Mouse (Mus musculus): ENCODE measurements around the gene Pan3.

Gene Pan3

DNA sequence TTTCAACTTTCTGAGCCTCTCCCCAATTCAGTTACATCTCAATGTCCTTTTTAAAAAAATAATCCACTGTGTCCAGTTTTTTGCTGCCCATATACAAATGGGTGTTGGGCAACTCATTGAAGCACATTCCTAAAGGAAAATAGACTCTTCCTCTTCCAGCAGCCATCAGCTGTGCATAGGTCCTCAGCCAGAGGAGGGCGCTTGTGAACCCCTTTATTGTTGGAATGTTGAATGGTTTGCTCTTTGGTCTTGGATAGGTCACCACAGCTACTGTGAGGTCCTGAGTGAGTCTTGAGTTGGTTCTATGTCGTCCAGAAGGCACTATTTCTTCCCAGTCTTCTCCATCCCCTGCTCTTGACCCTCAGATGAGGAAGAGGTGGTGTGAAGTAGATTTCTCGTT is 54.2 kb downstream of the Pan3 start:
- 87% methylated on average over 3 of the region's 3 CpGs for WGBS

DNA sequence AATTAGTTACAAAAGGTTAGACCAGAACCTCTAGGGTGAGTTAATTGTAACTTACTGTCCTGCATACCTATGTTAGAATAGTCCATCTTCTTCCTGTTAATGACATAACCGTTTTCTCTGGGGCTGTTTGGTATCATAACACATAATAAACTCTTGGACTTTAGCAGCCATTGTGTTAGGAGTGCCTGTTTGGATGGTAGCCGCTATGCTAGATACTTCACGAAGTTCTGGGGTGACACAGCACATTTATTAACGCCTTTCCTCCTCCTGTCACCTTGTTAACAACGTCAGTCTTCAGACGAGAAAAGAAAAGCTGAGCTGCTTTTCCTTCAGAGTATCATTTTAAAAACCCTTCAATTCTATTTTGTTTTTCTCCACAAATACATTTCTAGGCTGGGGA is 59.3 kb downstream of the Pan3 start:
- WGBS, result 67% methylated on average over 6 of the region's 6 CpGs

DNA sequence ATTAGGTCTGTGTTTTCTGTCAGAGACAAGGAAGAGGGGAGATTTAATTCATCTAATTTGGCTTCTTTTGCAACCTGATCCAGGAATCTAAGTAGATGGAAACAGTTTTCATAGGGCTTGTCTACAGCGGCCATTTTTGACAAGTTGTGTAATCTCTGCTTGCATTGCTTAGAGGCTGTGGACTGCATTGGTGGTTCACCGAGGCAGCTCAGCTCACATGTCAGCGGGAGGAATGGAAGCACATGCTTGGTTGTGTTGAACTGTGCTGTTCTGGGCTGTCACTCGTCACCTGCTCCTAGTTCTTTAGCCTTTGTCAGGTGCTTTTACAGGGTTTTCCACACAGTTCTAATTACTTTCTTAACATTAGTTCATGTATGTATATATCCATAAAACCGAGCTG is 60.9 kb downstream of the Pan3 start:
- 88% methylated on average over 5 of the region's 5 CpGs for WGBS

DNA sequence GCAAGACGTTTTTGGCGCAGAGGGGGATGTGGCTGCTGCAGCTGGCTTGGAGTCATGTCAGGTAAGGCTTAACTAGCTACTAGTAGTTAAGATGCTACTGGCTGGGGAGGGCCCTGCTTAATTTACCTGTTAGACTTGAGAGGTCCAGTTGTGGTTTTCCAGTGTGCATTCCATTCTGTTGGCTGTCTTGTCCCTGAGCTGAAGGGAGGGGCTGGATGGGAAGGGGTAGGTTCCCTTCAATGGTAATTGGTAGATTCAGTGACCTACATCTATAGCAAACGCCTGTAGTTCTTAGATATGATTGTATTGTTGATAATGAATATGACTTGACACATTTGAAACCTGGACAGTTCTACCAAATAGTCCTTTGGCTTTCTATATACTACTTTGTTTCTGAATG is 62.5 kb downstream of the Pan3 start:
- WGBS, result 74% methylated on average over 3 of the region's 3 CpGs

DNA sequence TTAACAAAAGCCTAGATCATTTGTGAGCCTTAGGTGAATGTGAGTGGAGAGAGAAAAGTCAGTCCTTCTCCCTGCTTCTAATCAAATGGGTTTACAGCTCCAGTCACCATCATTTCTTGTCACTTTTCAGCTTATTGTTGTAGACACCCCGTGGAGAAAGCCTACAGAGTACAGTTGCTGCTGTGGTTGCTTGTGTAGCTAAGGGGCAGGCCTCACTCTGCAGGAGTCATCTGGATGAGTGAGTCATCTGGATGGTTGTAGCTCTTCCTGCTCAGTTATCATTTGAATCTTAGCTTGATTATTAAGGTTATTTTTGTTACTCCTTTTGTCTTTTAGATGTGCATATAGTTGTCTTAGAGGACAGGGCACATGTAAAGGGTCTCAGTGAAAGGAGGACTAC is 63.2 kb downstream of the Pan3 start:
- 44% methylated on average over 1 of the region's 1 CpGs for WGBS

DNA sequence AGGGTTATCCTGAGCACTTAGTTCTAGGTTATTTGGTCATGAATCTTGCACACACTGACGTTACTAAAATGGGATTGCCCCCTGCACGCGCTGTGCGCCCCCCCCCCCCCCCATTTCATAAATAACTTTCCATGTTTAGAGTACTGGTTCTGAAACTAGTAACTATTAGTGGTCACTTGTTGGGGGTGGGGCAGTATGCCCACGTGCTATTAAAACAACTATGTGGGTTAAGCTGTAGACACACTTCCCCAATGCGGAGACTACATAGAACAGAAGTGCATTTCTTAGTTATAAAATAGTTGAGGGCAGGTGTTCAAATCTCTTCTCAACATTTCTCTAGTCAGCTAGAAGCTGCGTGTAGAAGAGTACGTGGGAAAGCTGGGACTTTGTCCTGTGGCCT is 63.7 kb downstream of the Pan3 start:
- WGBS, result 80% methylated on average over 8 of the region's 8 CpGs

DNA sequence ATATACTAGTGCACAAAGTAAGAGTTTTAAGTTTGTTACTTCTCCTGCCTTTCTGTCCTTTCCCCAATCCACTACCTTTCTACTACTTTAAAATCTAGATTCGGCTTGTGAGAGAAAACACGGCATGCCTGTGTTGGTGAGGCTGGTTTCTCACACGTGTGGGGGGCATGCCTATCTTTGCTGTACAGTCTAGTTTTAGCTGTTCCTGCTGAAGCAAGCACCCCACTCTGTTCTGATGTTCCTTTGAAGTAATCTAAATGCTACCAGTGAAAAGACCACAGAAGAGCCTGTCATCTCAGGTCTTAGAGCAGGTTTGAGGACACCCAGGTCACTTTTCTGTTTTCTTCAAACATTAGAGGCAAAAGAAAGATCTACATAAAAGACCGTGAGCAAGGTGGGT is 64.4 kb downstream of the Pan3 start:
- WGBS, result 49% methylated on average over 4 of the region's 4 CpGs

DNA sequence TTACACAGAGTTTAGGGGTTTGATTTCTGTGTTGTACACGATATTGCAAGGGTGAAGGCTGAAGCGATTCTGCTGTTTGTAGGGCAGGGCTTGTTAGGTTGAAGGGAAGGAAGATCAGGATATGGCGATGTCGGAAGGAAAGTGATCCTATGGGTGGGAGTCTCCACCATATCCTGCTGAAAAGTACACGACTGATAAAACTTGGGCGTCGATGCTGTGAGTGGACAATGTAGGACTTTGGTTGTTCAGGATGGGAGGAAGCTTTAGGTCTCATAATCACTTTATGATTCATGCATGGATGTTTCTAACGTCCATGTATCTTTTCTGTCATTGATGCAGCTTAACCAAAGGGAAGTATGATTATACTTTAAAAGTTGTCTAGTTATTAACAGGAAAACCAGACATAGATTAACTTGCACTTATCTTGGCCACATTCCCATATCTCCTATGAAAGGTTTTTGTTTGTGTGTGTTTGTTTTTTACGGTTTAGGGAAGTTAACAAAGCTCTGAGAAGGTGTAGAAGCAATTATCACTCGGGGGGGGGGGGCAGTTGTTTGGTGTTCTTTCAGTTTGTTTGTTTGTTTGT is 64.9 kb downstream of the Pan3 start:
- WGBS, result 76% methylated on average over 10 of the region's 10 CpGs

DNA sequence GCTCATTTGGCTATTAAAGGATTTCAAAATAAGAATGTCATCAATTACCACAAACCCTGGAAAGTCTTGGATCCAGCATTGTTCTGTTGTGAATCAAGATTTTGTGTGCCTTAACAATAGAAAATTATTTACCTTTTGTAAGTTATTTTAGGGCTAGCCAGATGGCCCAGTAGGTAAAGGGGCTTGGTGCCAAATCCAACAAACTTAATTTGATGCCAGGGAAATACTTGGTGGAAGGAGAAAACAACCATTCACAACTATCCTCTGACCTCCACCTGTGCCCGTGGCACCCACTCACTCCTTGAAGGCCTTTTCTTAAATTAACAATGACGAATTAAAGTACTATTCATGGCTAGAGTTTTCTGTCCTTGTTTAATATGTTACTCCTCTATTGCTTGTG is 66.0 kb downstream of the Pan3 start:
- WGBS, result 68% methylated on average over 2 of the region's 2 CpGs

DNA sequence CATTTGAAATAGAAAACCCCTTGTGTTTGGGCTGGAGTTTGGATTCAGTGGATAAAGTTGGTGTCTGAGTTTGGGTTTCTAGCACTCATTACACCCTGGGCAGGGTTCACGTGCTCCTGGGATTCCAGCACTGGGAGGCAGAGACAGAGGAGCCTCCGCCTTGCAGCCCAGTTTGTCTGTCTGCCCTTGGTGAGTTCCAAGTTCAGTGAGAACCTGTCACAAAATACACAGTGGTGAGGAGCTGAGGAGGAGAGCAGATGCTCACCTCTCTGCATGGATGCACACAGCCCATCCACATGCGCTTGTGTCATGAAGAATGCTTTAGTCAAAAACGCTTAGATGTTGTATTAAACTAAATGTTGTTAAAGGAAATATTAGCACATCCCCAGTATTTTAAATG is 67.0 kb downstream of the Pan3 start:
- whole genome bisulfite sequencing, result 88% methylated on average over 4 of the region's 4 CpGs

DNA sequence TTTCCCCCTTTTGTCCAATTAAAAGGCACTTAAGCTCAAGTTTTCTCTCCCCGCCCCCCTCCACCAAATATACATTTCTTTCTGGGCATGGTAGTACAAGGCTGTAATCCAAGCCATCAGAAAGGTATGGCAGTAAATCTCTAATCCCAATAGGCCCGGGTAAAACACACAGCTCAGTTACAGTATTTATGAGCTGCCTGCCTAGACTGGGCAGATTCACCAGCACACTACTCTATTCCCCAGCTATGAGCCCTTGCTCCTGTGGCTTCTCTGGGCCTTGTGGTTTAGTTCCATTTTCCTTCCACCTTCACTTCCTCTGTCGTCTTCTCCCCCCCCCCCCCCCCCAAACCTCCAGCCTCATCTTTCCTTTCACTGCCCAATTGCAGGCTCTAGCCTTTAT is 67.8 kb downstream of the Pan3 start:
- 80% methylated on average over 2 of the region's 3 CpGs for WGBS

DNA sequence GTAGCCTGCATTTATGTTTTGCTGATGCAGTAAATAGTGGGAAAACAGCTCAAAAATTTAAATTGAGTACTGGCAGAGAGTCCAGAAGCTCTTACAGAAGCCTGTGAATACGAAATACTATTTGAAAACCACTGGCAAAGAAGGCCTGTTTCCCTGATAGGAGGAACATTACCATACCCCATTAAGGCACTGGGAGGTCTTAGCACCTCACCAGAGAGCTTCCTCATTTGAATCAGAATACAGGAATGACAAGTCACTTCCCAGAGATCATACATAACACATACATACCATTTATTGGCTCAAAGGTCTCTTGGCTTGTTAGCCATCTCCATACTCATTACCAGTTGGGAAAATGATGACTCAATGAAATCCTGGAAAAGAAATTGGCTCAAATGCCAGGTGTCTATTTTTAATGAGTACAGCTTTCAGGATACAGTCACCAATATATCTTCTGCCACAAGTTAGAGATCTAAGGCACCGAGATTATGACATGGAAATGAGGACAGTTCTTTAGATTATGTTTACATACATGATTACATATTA is 71.6 kb downstream of the Pan3 start:
- WGBS, result 37% methylated on average over 2 of the region's 2 CpGs

DNA sequence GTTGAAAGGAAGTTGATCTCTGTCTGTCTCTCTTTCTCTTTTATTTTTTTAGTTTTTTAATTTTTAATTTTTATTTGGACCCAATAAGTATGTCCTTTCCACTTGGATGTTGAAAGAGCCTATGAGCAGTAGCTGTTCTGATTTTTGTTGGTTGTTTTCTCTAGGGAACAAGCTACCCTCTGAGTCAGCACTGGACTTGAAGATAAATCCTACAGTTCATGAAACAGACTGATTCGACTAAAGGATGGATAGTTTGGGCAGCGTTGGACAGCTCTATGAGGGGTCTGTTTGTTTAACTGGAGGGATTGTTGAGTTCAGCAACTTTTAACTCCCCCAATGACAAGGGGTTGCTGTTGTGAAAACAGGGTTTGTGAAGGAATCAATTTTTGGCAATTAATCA is 73.0 kb downstream of the Pan3 start:
- 62% methylated on average over 2 of the region's 2 CpGs for WGBS

DNA sequence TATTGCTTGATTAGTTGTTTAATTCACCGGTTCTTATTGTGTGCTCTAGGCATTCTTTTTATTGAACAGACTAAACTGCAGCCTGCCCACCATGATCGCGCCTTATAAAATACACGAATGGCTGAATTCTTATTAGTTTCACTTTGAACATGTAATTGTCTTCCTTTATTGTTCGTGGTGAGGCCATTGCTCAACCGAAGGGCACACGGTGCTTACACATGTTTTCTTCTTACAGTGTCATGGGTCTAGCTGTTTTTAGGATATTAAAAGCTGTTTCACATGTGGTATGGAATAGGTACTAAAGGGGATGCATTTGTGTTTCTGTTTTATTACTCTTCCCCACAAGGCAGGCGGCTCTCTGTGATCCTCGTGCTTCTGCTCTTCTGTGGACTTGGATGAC is 81.4 kb downstream of the Pan3 start:
- WGBS, result 89% methylated on average over 9 of the region's 9 CpGs

DNA sequence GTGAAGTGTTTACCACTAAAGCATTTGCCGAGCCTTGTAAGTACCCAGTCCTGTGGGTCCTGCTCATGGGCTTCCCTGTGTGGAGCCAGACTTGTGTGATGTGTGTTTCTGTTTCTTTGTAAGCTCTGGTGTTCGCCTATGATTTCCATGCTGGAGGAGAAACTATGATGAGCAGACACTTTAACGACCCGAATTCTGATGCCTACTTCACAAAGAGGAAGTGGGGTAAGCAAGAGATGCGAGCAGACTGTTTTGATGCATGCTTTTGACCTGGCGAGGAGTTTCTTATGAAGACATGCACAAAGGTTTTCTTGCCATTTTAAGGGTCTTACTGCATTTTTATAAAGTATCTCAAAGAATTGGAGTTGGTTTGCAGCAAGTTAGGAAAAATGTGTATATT is 97.0 kb downstream of the Pan3 start:
- 85% methylated on average over 6 of the region's 6 CpGs for WGBS

DNA sequence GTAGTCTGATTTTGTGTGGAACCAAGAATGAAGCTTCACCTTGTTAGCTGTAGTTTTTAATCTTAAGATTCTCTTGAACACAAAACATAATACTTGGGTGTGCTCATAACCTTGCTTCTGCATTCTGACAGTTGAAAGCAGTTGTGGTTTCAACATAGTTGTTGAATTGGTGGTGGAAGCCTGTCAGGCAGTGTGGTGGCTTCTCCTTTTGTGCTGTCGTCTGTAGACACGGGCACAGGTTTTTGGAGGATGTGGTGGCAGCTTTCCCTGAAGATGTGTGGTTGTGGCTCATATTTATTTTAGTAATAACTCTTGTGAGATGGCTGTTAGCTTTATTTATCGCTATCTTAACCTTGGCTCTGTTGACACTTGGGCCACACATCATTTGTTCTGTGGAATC is 97.8 kb downstream of the Pan3 start:
- 48% methylated on average over 3 of the region's 3 CpGs for WGBS

DNA sequence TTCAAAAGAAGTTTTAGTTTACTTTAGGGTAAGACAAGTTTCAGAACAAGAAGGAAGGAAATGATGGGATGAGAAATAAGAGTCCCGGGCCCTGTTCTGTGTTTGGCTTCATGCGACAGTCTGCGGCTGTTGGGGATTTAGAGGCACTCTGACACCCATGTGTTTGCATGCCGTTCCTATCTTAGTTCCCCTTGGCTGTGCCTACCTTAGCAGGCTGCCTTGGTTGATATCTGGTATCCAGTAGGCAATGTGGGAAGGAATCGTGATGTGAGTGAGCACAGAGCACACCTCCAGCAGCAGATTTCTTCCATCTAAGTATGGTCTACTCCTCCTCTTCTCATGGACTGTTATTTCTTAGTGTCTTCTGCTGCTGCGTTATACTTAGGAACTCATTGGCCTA is 102.1 kb downstream of the Pan3 start:
- 62% methylated on average over 6 of the region's 6 CpGs for whole genome bisulfite sequencing

DNA sequence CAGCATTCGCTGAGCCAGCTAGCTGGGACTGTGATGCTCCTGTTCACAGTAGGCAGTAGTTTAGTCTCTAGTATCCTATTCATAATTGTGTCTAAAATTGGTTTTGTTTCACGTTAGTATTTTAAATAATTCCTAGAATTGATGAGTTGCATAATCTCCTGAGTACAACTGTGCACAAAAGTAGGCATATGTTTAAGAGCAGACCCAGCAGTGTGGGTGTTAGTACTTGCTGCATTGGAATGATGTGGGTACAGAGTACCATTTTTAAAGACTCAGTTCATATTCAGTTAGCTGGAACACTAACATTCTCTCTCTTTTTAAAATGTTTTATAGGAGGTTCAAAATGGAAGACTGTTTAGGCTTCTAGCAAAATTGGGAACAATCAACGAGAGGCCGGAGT is 109.4 kb downstream of the Pan3 start:
- WGBS, result 53% methylated on average over 4 of the region's 4 CpGs

DNA sequence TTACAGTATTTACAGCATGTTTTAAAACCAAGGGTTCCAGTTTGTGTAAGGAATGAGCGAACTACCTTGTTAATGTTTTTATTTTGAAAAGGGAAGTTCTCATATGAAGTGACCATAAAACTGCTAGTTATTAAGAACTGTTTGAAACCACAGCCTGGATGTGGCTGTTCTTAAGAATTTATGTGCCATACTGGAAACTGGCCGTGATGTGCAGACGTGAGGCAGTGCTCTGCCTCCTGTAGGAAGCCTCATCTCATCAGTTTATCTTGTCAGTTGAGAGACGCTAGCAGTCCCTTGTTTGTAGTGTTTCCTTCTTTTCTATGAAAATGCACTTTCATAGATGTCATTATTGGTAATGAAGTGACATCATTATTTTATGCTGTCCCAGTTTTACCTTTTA is 109.9 kb downstream of the Pan3 start:
- WGBS, result 72% methylated on average over 4 of the region's 4 CpGs

DNA sequence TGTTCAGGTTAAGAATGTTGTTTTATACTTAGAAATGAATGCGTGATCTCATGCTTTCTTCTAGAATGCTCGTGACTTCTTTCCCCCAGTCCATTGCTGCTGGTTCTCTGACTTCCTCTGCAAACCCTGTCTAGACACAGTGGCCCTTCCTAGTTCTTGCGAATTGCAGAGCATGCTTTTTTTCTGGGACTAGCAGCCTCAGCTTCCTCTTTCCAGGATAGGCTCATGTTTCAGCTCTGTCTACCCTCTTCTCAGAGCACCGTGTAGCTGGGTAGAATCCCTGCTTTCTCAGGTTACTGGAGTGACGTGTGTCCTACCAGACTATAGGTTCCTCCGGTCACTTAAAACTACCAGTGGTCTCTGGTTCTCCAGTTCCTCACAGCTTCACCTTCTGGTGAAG is 112.3 kb downstream of the Pan3 start:
- WGBS, result 86% methylated on average over 6 of the region's 6 CpGs

DNA sequence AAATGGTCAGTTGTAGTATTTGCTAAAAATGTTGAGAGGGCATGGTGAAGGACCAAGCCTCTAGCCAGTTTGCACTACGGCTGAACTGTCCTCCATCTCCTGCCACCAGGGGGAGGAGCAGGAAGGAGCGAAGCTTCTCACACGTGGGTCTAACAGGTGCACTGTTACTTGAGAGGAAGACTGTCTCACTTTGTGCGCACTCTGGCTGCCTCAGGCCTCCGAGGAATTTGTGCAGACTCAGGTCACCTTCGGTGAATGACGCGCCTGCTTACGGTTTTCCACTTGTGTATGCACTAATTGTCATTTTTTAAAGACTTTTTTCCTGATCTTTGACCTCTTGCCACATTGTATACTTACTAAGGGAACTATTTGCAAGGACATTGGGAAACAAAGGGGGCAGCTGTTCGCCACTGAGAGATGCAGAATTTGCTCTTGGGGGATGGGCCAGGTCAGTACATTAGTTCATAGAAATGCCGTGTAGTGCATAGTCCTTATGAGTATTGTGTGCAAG is 115.8 kb downstream of the Pan3 start:
- 74% methylated on average over 11 of the region's 11 CpGs for WGBS

DNA sequence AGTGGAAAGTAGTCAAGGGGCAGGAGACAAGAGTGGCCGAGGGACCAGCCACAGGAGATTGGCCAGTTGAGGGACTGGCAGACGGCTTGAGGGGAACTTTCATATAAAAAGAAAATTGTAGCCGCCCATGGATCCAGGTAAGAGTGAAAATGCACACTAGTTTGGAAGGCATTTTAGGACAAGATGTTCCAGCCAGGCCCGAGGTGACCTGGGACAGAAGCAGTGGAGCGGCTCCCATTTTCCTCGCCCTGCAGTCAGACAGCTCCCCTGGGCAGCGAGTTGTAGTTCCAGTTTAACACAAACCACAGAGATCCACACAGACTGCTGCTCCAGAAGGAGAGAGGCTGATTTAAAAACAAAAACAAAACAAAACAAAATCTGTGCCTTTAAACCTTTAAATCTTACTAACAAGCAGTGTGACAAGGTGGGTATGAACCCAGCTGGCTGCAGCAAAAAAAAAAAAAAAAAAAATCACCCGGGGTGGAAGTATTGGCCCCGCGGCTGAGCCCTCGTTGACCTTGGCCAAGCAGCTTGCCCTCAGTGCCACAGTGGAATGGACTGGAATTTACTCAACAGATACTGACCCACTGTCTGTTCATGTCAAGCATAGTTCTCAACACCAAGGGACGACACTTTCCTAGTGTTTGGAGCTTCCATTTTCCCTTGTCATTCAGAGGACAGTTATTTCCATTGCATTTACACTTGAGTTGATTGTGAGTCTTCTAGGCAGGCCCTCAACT is 119.2 kb downstream of the Pan3 start:
- WGBS, result 88% methylated on average over 12 of the region's 12 CpGs

DNA sequence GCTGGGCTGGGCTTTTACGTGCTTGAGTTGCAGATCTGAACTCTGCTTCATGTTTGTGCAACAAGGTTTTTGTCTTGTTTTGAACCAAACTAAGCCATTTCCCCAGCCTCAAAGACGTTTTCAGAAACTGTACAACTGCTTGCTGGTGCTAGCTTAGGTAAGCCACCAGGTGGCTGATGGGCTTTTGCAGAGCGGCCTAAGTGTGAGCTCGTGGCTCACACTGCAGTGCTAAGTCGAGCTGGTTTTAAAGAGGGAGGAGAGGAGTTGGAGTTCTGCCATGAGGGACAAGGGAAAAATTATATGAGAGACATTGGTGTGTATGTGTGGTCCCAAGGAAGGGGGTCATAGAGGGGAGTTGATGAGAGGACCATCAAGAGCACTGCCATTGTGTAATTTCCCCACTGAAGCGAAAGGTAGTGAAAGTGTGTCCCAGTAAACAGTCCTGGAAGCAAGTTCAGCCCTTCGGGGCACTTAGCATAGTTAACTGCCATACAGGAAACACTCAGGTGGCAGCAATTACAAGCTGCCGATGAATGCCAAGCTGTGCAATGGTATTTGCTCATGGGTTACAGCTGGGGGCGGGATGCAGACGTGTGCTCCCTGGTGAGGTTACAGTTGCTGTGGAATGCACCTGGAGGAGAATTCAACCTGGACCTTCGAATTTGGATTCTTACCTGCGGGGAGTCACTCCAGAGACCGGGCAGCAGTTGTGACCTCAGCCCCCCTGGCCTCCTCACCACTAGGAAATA is 122.1 kb downstream of the Pan3 start:
- 82% methylated on average over 13 of the region's 13 CpGs for WGBS

All from cerebral cortex, adult 2 months (tissue).